Mouse (Mus musculus) liver, adult 2 months (tissue): ENCODE results near the gene Prkrip1. TPM values are rescaled to one million over a fixed set of nuclear protein-coding genes. Genes with fewer than 3 reads are reported as not detected.

Experiments used
- DNase-seq: peaks from one replicate; pipeline ENCODE4 v3.0.0-alpha.2; 2011; ENCODE audit warnings: low read depth, low spot score; ENCODE audit errors: extremely low read depth
- H3K27ac ChIP-seq: fragments of 200-500 bp; replicated peaks from 2 replicates; pipeline ENCODE4 v1.5.1; 2012; ENCODE audit warnings: low read depth, mild to moderate bottlenecking, control low read depth, inconsistent platforms, low read length; ENCODE audit not compliant: insufficient read depth
- H3K27me3 ChIP-seq: fragments of 200-500 bp; 2 replicates; pipeline ENCODE4 v1.6.1; 2012; ENCODE audit warnings: mild to moderate bottlenecking, moderate library complexity, low read length, inconsistent platforms; ENCODE audit not compliant: control insufficient read depth, insufficient read depth
- H3K36me3 ChIP-seq: fragments of 200-500 bp; 2 replicates; pipeline ENCODE4 v1.6.1; 2012; ENCODE audit warnings: low read length, inconsistent platforms; ENCODE audit not compliant: control insufficient read depth, insufficient read depth
- H3K4me1 ChIP-seq: fragments of 200-500 bp; 2 replicates; pipeline ENCODE4 v1.6.1; 2011; ENCODE audit warnings: low read length; ENCODE audit not compliant: control insufficient read depth, insufficient read depth
- H3K4me3 ChIP-seq: fragments of 200-500 bp; 2 replicates; pipeline ENCODE4 v1.5.1; 2011; ENCODE audit warnings: low read depth, mild to moderate bottlenecking, control low read depth, low read length, moderate library complexity; ENCODE audit not compliant: insufficient read depth
- H3K79me2 ChIP-seq: fragments of 200-500 bp; 2 replicates; pipeline ENCODE4 v1.6.1; 2012; ENCODE audit warnings: inconsistent platforms, mild to moderate bottlenecking, low read length, moderate library complexity; ENCODE audit not compliant: control insufficient read depth, insufficient read depth
- H3K9ac ChIP-seq: fragments of 200-500 bp; 2 replicates; pipeline ENCODE4 v1.6.1; 2012; ENCODE audit warnings: low read depth, mild to moderate bottlenecking, control low read depth, inconsistent platforms, low read length
- CTCF ChIP-seq: fragments of 200-500 bp; IDR thresholded peaks from 2 replicates; pipeline ENCODE4 v1.5.1; 2011; ENCODE audit warnings: low read depth, low read length, control low read depth
- POLR2A ChIP-seq: fragments of 200-500 bp; IDR thresholded peaks from 2 replicates; pipeline ENCODE4 v1.6.1; 2011; ENCODE audit warnings: low read length, control low read depth; ENCODE audit not compliant: insufficient read depth; ENCODE audit errors: extremely low read depth
- WGBS: fragments of 180-500 bp; shearing (Covaris S2); methylation state at CpG from one replicate; pipeline ENCODE4 v1.1.7; 2018; 5-methylcytosine and 5-hydroxymethylcytosine counted together
- polyA plus RNA-seq: library from polyadenylated mRNA; depleted of rRNA; stranded (reverse); fragments of >200 nt; gene quantifications from 2 replicates; pipeline ENCODE4 v1.2.3, GENCODE M21; 2012
- total RNA-seq: library from RNA; depleted of rRNA; stranded (reverse); fragments of >200 nt; gene quantifications from 2 replicates; pipeline ENCODE4 v1.2.3, GENCODE M21; 2014

The Prkrip1 gene
- total and polyA plus RNA-seq, 2 experiments: 2.1 to 4.8 TPM

DNA sequence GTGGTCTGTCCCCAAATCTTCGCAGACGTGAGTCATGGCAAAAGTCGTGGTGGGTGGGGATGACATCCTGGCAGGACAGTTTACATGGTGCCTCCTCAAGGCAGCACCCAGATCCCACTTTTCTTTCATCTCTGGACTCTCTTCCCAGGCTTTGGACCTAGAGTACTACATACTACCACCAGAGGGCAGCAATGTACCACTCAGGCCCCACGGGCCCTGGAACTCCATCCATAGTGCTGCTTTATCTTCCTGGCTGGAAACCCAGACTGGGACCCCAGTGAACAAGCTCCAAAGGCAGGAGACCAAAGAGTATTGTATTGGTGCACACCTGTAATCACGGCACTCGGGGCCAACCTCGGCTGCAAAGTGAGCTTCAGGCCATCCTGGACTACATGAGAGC is 3.1 kb upstream of the Prkrip1 start:
- Histone ChIP-seq H3K9ac (no peak overlapping the region), H3K79me2 (peaks cover 10% of the 10 kb centered on the region; the same call in 1 of the 2 replicates), H3K27ac (no peak overlapping the region), H3K36me3 (no peaks in the 10 kb centered on the region), H3K4me3 (no peak overlapping the region), H3K27me3 (no peaks in the 10 kb centered on the region), H3K4me1 (peaks cover 9% of the 10 kb centered on the region)
- 27% methylated on average over 7 of the region's 7 CpGs for WGBS
- no peak for TF ChIP-seq POLR2A
- peak; percentile 87 for TF ChIP-seq CTCF
- peak; percentile 25 for DNase-seq

GRCm38 (mm10) chr5:136199526-136199925 is 763 bp upstream of the Prkrip1 start:
- H3K27ac ChIP-seq: no peak overlapping the region
- H3K36me3 ChIP-seq: peaks cover 6% of the 10 kb centered on the region; the same call in 1 of the 2 replicates
- no peaks in the 10 kb centered on the region for H3K27me3 ChIP-seq
- H3K79me2 ChIP-seq: peaks cover 10% of the 10 kb centered on the region; the same call in 1 of the 2 replicates
- DNase-seq: peak; percentile 16
- no peak overlapping the region for H3K4me3 ChIP-seq
- WGBS: 53% methylated on average over 11 of the region's 11 CpGs
- H3K9ac ChIP-seq: no peak overlapping the region
- TF ChIP-seq POLR2A (no peak), CTCF (no peak)
- peaks cover 9% of the 10 kb centered on the region for H3K4me1 ChIP-seq

DNA sequence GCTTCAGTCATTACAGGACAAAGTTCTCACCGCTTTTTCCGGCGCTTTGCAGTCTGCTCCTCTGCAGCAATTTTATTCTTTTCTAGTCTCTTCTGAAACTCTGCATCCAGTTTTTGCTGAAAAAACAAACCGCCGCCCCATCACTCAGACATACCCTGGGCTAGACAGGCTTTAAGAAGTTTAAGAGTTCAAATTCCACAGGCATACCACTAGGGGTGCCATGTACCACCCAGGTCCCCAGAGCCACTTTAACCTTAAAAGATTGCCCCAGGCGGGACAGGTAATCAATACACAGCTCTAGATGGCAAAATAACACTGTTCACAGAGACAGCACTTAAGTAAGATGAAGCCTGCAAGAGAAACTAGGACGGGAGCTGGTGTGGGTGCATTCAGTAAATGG is 6.9 kb downstream of the Prkrip1 start:
- DNase-seq: no peak
- no peak overlapping the region for H3K9ac ChIP-seq

GRCm38 (mm10) chr5:136186723-136187122 is 12.0 kb downstream of the Prkrip1 start:
- 50% methylated on average over 4 of the region's 4 CpGs for WGBS
- Histone ChIP-seq H3K9ac (no peak overlapping the region), H3K27me3 (no peaks in the 10 kb centered on the region), H3K79me2 (no peaks in the 10 kb centered on the region), H3K4me1 (no peaks in the 10 kb centered on the region), H3K4me3 (no peak overlapping the region), H3K27ac (no peak overlapping the region), H3K36me3 (peaks cover 17% of the 10 kb centered on the region)
- peak; percentile 12 for DNase-seq
- TF ChIP-seq POLR2A (no peak), CTCF (peak; percentile 88)

More for the DNA sequence above, 6.9 kb downstream of the Prkrip1 start:
- H3K4me1 ChIP-seq: no peaks in the 10 kb centered on the region
- peaks cover 46% of the 10 kb centered on the region for H3K36me3 ChIP-seq
- no peak overlapping the region for H3K27ac ChIP-seq
- H3K27me3 ChIP-seq: no peaks in the 10 kb centered on the region
- no peaks in the 10 kb centered on the region for H3K79me2 ChIP-seq
- WGBS: 87% methylated on average over 7 of the region's 7 CpGs
- no peak overlapping the region for H3K4me3 ChIP-seq
- no peak for TF ChIP-seq POLR2A
- no peak for TF ChIP-seq CTCF

DNA sequence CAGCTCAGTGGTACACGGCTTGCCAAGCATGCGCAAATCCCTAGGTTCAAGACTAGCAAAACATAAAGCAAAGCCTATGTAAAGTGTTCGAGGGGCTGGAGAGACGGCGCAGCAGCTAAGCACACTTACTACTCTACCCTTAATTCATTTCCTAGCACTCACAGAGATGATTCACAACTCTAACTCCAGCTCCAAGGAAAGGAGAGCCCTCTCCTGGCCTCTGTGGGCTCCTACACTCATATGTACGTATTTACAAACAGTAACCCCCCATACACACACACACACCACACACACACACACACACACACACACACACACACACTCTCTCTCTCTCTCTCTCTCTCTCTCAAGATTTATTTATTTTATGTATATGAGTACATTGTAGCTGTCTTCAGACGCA is 15.0 kb downstream of the Prkrip1 start:
- Histone ChIP-seq H3K9ac (no peak overlapping the region), H3K36me3 (peaks cover 14% of the 10 kb centered on the region), H3K27ac (no peak overlapping the region), H3K27me3 (no peaks in the 10 kb centered on the region), H3K4me3 (no peak overlapping the region), H3K79me2 (no peaks in the 10 kb centered on the region), H3K4me1 (no peaks in the 10 kb centered on the region)
- DNase-seq: no peak
- TF ChIP-seq CTCF: no peak
- TF ChIP-seq POLR2A: no peak
- 95% methylated on average over 7 of the region's 7 CpGs for WGBS

DNA sequence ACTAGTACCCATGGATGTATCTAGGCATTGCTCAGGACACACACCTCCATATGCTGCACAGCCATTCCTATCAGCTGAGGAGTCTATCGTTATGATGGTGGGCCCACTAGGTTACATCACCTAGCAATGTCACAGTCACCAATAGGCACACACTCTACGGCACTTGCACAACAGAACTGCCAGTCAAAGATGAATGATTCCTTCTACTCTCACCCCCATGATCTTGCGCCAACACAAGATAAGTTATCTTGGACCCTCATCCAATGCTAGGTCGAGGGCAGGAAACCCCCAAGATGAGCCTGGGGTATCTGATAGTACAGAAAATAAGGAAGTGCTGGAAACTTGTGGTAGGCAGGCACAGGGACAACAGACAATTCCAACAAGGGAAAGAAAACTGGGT is 15.9 kb downstream of the Prkrip1 start:
- no peak overlapping the region for H3K9ac ChIP-seq
- H3K27me3 ChIP-seq: no peaks in the 10 kb centered on the region
- H3K79me2 ChIP-seq: no peaks in the 10 kb centered on the region
- peaks cover 8% of the 10 kb centered on the region for H3K36me3 ChIP-seq
- no peak overlapping the region for H3K4me3 ChIP-seq
- TF ChIP-seq POLR2A: no peak
- no peak for TF ChIP-seq CTCF
- 86% methylated on average over 4 of the region's 4 CpGs for WGBS
- DNase-seq: no peak
- H3K27ac ChIP-seq: no peak overlapping the region
- no peaks in the 10 kb centered on the region for H3K4me1 ChIP-seq
